Mouse (Mus musculus) spleen, embryonic (tissue): Measurements from ENCODE around the gene Rgs3.

Experiments
- CTCF ChIA-PET: fragments of 350-600 bp; sonication (Branson Sonifier 250); formaldehyde crosslinking; loops from one replicate; lab custom pipeline; 2022; lab: Charles Lee

Rgs3 gene

GRCm38 (mm10) chr4:62625451-62626061 is 65.9 kb downstream of the Rgs3 start:
- CTCF ChIA-PET: no interaction called here

- CTCF ChIA-PET: no interaction called here
Measured at GRCm38 (mm10) chr4:62626228-62627026, 66.8 kb downstream of the Rgs3 start.

- CTCF ChIA-PET: no interaction called here
Measured at GRCm38 (mm10) chr4:62627331-62627730, 67.7 kb downstream of the Rgs3 start.

- CTCF ChIA-PET: no interaction called here
Measured at GRCm38 (mm10) chr4:62628547-62628946, 68.9 kb downstream of the Rgs3 start.

GRCm38 (mm10) chr4:62629461-62629860 is 69.8 kb downstream of the Rgs3 start:
- CTCF ChIA-PET: no interaction called here

GRCm38 (mm10) chr4:62629905-62630304 is 70.3 kb downstream of the Rgs3 start:
- CTCF ChIA-PET: no interaction called here

GRCm38 (mm10) chr4:62633243-62633642 is 73.6 kb downstream of the Rgs3 start:
- CTCF ChIA-PET: interaction anchor here (1.1 kb wide), 1 partner anchor 25 kb away, joined by 3 read pairs; no protein-coding TSS in a partner anchor

- CTCF ChIA-PET: interaction anchor here (0.6 to 1.1 kb wide), 2 partner anchors 14 to 24 kb away, joined by 3 read pairs; no protein-coding TSS in a partner anchor
Measured at GRCm38 (mm10) chr4:62634054-62634591, 74.5 kb downstream of the Rgs3 start.

- CTCF ChIA-PET: no interaction called here
Measured at GRCm38 (mm10) chr4:62634840-62635239, 75.2 kb downstream of the Rgs3 start.

- CTCF ChIA-PET: no interaction called here
Measured at GRCm38 (mm10) chr4:62636047-62636446, 76.4 kb downstream of the Rgs3 start.

- CTCF ChIA-PET: interaction anchor here (0.6 kb wide), 1 partner anchor 14 kb away, joined by 6 read pairs; no protein-coding TSS in a partner anchor
Measured at GRCm38 (mm10) chr4:62637856-62638604, 78.4 kb downstream of the Rgs3 start.

GRCm38 (mm10) chr4:62640496-62641229 is 81.0 kb downstream of the Rgs3 start:
- CTCF ChIA-PET: interaction anchor here (1.9 kb wide), 1 partner anchor 11 kb away, joined by 4 read pairs; no protein-coding TSS in a partner anchor

- CTCF ChIA-PET: interaction anchor here (1.9 kb wide), 1 partner anchor 10 kb away, joined by 4 read pairs; no protein-coding TSS in a partner anchor
Measured at GRCm38 (mm10) chr4:62641230-62641589, 81.6 kb downstream of the Rgs3 start.

- CTCF ChIA-PET: no interaction called here
Measured at GRCm38 (mm10) chr4:62641656-62642055, 82.0 kb downstream of the Rgs3 start.

GRCm38 (mm10) chr4:62643401-62643800 is 83.8 kb downstream of the Rgs3 start:
- CTCF ChIA-PET: interaction anchor here (1.0 kb wide), 1 partner anchor 8 kb away, joined by 3 read pairs; no protein-coding TSS in a partner anchor

- CTCF ChIA-PET: no interaction called here
Measured at GRCm38 (mm10) chr4:62644031-62644793, 84.6 kb downstream of the Rgs3 start.

- CTCF ChIA-PET: no interaction called here
Measured at GRCm38 (mm10) chr4:62646556-62647248, 87.1 kb downstream of the Rgs3 start.

GRCm38 (mm10) chr4:62648848-62649247 is 89.2 kb downstream of the Rgs3 start:
- CTCF ChIA-PET: no interaction called here

GRCm38 (mm10) chr4:62649536-62650230 is 90.0 kb downstream of the Rgs3 start:
- CTCF ChIA-PET: interaction anchor here (0.5 kb wide), 1 partner anchor 81 kb away, joined by 4 read pairs; no protein-coding TSS in a partner anchor
